Mouse (Mus musculus) midbrain, embryonic 14.5 days (tissue): ENCODE data around the gene Sfmbt1. TPM values are rescaled to one million over a fixed set of nuclear protein-coding genes. Genes with fewer than 3 reads are reported as not detected.

ENCODE experiments used
- ATAC-seq: fragments of 200-750 bp; cut with Nextera tagmentation; 2 replicates; pipeline ENCODE4 v1.8.0; 2017; ENCODE audit warnings: moderate number of reproducible peaks, moderate library complexity; ENCODE audit not compliant: low FRiP score, low TSS enrichment
- DNase-seq: peaks from one replicate; pipeline ENCODE4 v3.0.0-alpha.2; 2015
- H3K27ac ChIP-seq: fragments of 300-500 bp; sonication (generic); replicated peaks from 2 replicates; pipeline ENCODE4 v1.5.1; 2014; ENCODE audit warnings: mild to moderate bottlenecking, low read depth, low read length, moderate library complexity
- H3K27me3 ChIP-seq: fragments of 300-500 bp; sonication (generic); 2 replicates; pipeline ENCODE4 v1.6.1; 2014; ENCODE audit warnings: low read length, control low read depth, mixed read lengths; ENCODE audit not compliant: control insufficient read depth, insufficient read depth
- H3K36me3 ChIP-seq: fragments of 300-500 bp; sonication (generic); 2 replicates; pipeline ENCODE4 v1.6.1; 2014; ENCODE audit warnings: low read length, control low read depth; ENCODE audit not compliant: control insufficient read depth, insufficient read depth
- H3K4me1 ChIP-seq: fragments of 300-500 bp; sonication (generic); 2 replicates; pipeline ENCODE4 v1.6.1; 2014; ENCODE audit warnings: mild to moderate bottlenecking, antibody characterized with exemption, low read length, control low read depth; ENCODE audit not compliant: control insufficient read depth, insufficient read depth
- H3K4me2 ChIP-seq: fragments of 300-500 bp; sonication (generic); 2 replicates; pipeline ENCODE4 v1.6.1; 2014; ENCODE audit warnings: mild to moderate bottlenecking, low read length, moderate library complexity
- H3K4me3 ChIP-seq: fragments of 300-500 bp; sonication (generic); replicated peaks from 2 replicates; pipeline ENCODE4 v1.5.1; 2014; ENCODE audit warnings: low read depth, low read length
- H3K9ac ChIP-seq: fragments of 300-500 bp; sonication (generic); replicated peaks from 2 replicates; pipeline ENCODE4 v1.6.1; 2014; ENCODE audit warnings: mild to moderate bottlenecking, low read length, moderate library complexity
- H3K9me3 ChIP-seq: fragments of 300-500 bp; sonication (generic); 2 replicates; pipeline ENCODE4 v1.6.1; 2016; ENCODE audit warnings: low read length, control low read depth, mixed read lengths; ENCODE audit not compliant: control insufficient read depth
- WGBS: fragments of 180-500 bp; shearing (Covaris S2); extraction: QIAGEN DNeasy Blood & Tissue Kit; methylation state at CpG from one replicate; pipeline ENCODE4 v1.1.7; 2014; 5-methylcytosine and 5-hydroxymethylcytosine counted together
- polyA plus RNA-seq: library from polyadenylated mRNA; unstranded; fragments of >200 nt; fragmentation: Nextera tagmentation; extraction: Ambion mirVana; gene quantifications from 2 replicates; pipeline ENCODE4 v1.2.1, GENCODE M21; 2014

Sfmbt1 gene
- polyA plus RNA-seq, 1 experiment from 2014 or later = 20.9 TPM

DNA sequence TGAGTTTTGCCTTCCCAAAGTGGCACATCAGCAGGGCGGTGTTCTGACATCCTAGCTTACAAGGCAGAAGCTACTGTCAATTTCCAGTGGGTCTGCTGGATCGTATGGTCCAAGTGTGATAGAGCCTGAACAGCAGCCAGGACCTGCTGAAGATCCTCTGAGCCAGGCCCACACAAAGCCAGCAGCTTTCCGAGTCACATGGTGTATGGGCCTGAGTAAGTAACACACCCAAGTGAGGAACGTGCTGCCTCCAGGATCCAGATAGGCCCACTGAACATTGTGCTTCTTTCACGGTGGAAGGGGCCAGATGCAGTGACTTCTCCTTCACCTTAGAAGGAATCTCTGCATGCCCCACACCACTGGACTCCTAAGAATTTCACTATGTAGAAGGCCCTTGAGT is 137.7 kb downstream of the Sfmbt1 start:
- WGBS = 96% methylated on average over 5 of the region's 5 CpGs
- no peak overlapping the region for H3K9ac ChIP-seq
- no peak overlapping the region for H3K27ac ChIP-seq
- no peak for ATAC-seq
- no peak for DNase-seq
- no peaks in the 10 kb centered on the region for H3K9me3 ChIP-seq
- H3K4me3 ChIP-seq = no peak overlapping the region
- no peaks in the 10 kb centered on the region for H3K27me3 ChIP-seq
- H3K4me2 ChIP-seq = no peak overlapping the region
- no peaks in the 10 kb centered on the region for H3K4me1 ChIP-seq
- H3K36me3 ChIP-seq = no peaks in the 10 kb centered on the region

DNA sequence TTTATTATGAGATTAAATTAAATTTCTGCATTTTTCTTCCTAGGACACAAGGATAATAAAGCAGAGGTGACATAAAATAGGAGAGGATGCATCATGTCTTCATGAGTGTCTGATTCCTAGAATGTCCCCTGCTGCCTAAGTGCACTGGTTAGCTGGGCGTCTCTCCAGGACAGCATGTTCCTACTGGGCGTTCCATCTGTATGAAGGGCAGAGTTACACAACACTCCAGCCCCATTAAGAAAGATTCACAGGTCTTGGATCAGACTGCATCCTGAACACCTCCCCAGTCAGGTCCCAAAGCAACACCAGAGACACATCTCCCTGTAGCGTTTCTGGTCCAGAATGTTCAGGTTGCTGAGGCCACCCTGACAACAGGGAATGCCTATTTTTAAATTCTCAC is 140.7 kb downstream of the Sfmbt1 start:
- H3K27me3 ChIP-seq = no peaks in the 10 kb centered on the region
- 96% methylated on average over 3 of the region's 3 CpGs for WGBS
- no peaks in the 10 kb centered on the region for H3K36me3 ChIP-seq
- no peak for DNase-seq
- no peak overlapping the region for H3K9ac ChIP-seq
- 0 out of 2 replicates have a peak, but pooled peaks cover 3% of the 10 kb centered on the region for H3K9me3 ChIP-seq
- no peaks in the 10 kb centered on the region for H3K4me1 ChIP-seq
- no peak overlapping the region for H3K4me3 ChIP-seq
- no peak for ATAC-seq
- H3K27ac ChIP-seq = no peak overlapping the region
- H3K4me2 ChIP-seq = no peak overlapping the region

- Histone ChIP-seq H3K4me3 (no peak overlapping the region), H3K9me3 (0 out of 2 replicates have a peak, but pooled peaks cover 3% of the 10 kb centered on the region), H3K27ac (no peak overlapping the region), H3K4me1 (no peaks in the 10 kb centered on the region), H3K9ac (no peak overlapping the region), H3K36me3 (no peaks in the 10 kb centered on the region), H3K27me3 (no peaks in the 10 kb centered on the region), H3K4me2 (no peak overlapping the region)
- DNase-seq (no peak), ATAC-seq (no peak)
- WGBS = 92% methylated on average over 10 of the region's 10 CpGs
Observed at GRCm38 (mm10) chr14:30856885-30857507, 142.3 kb downstream of the Sfmbt1 start.

DNA sequence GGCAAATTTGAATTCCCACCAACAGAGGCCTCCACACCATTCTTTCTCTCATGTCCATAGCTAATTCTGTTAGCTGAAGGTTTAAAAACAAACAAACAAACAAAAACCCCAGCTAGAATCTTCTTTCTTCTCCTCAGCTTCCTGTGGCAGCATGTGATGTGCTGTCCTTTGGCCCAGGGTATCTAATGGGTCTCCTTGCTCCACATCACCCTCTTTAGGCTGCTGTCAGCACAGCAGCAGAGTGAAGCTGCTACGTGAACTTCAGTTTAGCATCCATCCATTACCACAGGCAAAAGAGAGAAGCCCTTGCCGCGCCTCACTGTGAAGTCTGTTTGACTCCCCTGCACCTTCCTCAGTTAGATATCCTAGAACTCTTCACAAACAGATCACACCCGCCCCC is 143.3 kb downstream of the Sfmbt1 start:
- H3K36me3 ChIP-seq = no peaks in the 10 kb centered on the region
- H3K27ac ChIP-seq = no peak overlapping the region
- no peaks in the 10 kb centered on the region for H3K4me1 ChIP-seq
- ATAC-seq = no peak
- DNase-seq = no peak
- H3K9ac ChIP-seq = no peak overlapping the region
- 0 out of 2 replicates have a peak, but pooled peaks cover 3% of the 10 kb centered on the region for H3K9me3 ChIP-seq
- H3K27me3 ChIP-seq = no peaks in the 10 kb centered on the region
- WGBS = 81% methylated on average over 4 of the region's 4 CpGs
- H3K4me2 ChIP-seq = no peak overlapping the region
- no peak overlapping the region for H3K4me3 ChIP-seq

DNA sequence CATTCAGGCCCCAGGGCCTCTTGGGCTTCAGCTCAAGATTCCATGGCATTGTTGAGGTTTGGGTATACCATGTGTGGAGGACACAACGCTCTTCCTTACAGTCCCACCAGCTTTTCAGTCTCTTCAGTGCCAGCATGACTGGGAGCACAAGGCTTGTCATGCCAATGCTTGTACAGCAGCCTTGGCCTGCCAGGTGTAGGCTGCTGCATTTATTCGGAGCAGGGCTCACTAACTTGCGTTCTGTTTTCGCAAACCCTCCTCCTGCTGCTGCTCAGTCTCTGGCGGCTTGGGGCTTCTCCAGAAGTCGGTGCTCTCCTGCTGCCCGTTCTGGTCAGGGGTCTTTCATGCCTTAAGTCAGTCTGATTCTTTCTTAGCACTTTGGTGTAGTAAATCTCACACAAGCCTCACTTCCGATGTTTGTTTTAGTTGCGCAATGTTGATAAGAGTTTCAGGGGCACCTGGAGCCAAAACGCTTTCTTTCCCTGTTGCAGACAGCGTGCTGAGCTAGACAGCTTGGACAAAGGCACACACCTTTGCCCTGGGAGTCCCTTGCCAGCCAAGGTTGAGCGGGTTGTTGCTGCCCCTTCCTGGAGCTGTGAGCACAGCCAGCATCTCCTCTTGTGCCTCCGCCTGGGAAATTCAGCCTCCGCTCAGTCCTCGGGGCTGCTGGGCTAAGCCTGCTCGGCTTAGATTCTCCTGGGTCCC is 146.9 kb downstream of the Sfmbt1 start:
- H3K9me3 ChIP-seq = 0 out of 2 replicates have a peak, but pooled peaks cover 3% of the 10 kb centered on the region
- H3K36me3 ChIP-seq = peaks cover 18% of the 10 kb centered on the region
- no peak for DNase-seq
- H3K4me3 ChIP-seq = no peak overlapping the region
- WGBS = 83% methylated on average over 16 of the region's 16 CpGs
- no peaks in the 10 kb centered on the region for H3K27me3 ChIP-seq
- no peak overlapping the region for H3K9ac ChIP-seq
- no peak overlapping the region for H3K4me2 ChIP-seq
- ATAC-seq = no peak
- no peaks in the 10 kb centered on the region for H3K4me1 ChIP-seq
- no peak overlapping the region for H3K27ac ChIP-seq

GRCm38 (mm10) chr14:30862368-30862767 is 147.7 kb downstream of the Sfmbt1 start:
- Histone ChIP-seq H3K36me3 (peaks cover 18% of the 10 kb centered on the region), H3K9ac (no peak overlapping the region), H3K4me1 (no peaks in the 10 kb centered on the region), H3K4me2 (no peak overlapping the region), H3K9me3 (0 out of 2 replicates have a peak, but pooled peaks cover 3% of the 10 kb centered on the region), H3K27me3 (no peaks in the 10 kb centered on the region), H3K27ac (no peak overlapping the region), H3K4me3 (no peak overlapping the region)
- WGBS = 95% methylated on average over 9 of the region's 9 CpGs
- DNase-seq (no peak), ATAC-seq (no peak)

DNA sequence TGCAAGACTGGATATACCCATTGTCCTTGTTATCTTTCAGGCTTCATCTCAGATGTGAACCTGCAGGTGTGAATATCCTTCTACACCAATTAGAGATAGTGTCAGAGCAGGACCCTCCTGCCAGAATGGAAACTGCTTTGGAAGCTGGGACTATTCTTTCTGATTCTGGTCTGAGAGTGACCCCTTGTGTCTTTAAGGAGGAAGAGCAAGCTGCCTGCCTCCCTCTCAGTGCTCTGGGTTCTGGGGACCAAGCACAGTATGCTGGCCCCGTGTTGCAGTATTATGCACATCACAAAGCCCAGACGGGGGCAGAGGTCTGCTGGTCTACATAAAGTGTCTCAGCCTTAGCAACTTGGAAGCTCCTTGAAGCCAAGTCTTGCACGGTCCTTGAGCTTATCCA is 150.7 kb downstream of the Sfmbt1 start:
- no peak overlapping the region for H3K27ac ChIP-seq
- no peak overlapping the region for H3K9ac ChIP-seq
- H3K4me2 ChIP-seq = no peak overlapping the region
- H3K9me3 ChIP-seq = no peaks in the 10 kb centered on the region
- no peak overlapping the region for H3K4me3 ChIP-seq
- DNase-seq (peak; percentile 47), ATAC-seq (no peak)
- H3K36me3 ChIP-seq = peaks cover 27% of the 10 kb centered on the region
- H3K27me3 ChIP-seq = no peaks in the 10 kb centered on the region
- whole genome bisulfite sequencing = 65% methylated on average over 3 of the region's 3 CpGs
- no peaks in the 10 kb centered on the region for H3K4me1 ChIP-seq

- ATAC-seq (no peak), DNase-seq (peak; percentile 85)
- H3K4me1 ChIP-seq = no peaks in the 10 kb centered on the region
- WGBS = 36% methylated on average over 5 of the region's 5 CpGs
- no peak overlapping the region for H3K9ac ChIP-seq
- H3K4me2 ChIP-seq = no peak overlapping the region
- peaks cover 31% of the 10 kb centered on the region for H3K36me3 ChIP-seq
- H3K4me3 ChIP-seq = no peak overlapping the region
- no peak overlapping the region for H3K27ac ChIP-seq
- H3K27me3 ChIP-seq = no peaks in the 10 kb centered on the region
- no peaks in the 10 kb centered on the region for H3K9me3 ChIP-seq
Observed at GRCm38 (mm10) chr14:30867042-30867441, 152.4 kb downstream of the Sfmbt1 start.

GRCm38 (mm10) chr14:30868826-30869225 is 154.2 kb downstream of the Sfmbt1 start:
- H3K36me3 ChIP-seq = peaks cover 38% of the 10 kb centered on the region

More at GRCm38 (mm10) chr14:30868826-30869225, 154.2 kb downstream of the Sfmbt1 start:
- ATAC-seq (no peak), DNase-seq (no peak)
- Histone ChIP-seq H3K4me3 (no peak overlapping the region), H3K27ac (no peak overlapping the region), H3K4me1 (no peaks in the 10 kb centered on the region), H3K4me2 (no peak overlapping the region), H3K9me3 (no peaks in the 10 kb centered on the region), H3K9ac (no peak overlapping the region), H3K27me3 (no peaks in the 10 kb centered on the region)
- WGBS = 90% methylated on average over 10 of the region's 10 CpGs
